Mouse (Mus musculus): ENCODE data around the gene Tatdn3. TPM values are rescaled to one million over a fixed set of nuclear protein-coding genes. Genes with fewer than 3 reads are reported as not detected.

Tatdn3 gene
- total RNA-seq (2021): 10 to 100 TPM; 30.0 to 42.1 TPM
- long read RNA-seq, experiment 1, partial matches to known transcripts: 0 of 9 reads
- long read RNA-seq, experiment 1, other reads (novel, unspliced or antisense): 2 of 9 reads
- long read RNA-seq, experiment 2, partial matches to known transcripts: 1 of 14 reads
- long read RNA-seq, experiment 2, other reads (novel, unspliced or antisense): 6 of 14 reads

- peak; percentile 92 to 94 for DNase-seq (ENCODE audit: low spot score in 2 of 2)
These were observed at the start of gene Tatdn3, which contains the start of gene Nsl1 for GRCm38 (mm10) chr1:191062781-191063485. TSS of gene Tatdn3 (minus strand) at chr1:191062932. TSS of gene Nsl1 (plus strand) at chr1:191063012.

DNA sequence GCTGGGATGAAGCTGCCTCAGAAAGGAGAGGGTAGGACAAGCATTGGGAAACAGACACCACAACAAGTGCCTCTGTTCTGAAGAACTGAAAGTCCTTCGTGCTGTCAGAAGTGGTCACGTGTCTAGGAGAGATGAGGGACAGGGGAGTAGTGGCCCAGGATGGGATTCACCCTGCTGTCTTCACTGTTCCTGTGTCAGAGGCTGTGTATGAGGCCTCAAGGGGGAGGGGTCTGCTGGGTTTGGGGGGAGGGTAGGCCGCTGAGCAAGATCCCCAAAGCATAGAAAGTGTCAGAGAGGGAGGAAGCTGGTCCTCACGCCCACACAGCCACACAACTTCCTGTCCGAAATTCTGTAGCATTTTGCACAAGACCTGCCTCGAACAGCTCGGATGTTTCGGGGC is 48.4 kb upstream of the Tatdn3 start:
- DNase-seq (ENCODE audit: low spot score in 2 of 2): no peak

GRCm38 (mm10) chr1:191109907-191110306 is 47.2 kb upstream of the Tatdn3 start:
- no peak for DNase-seq (ENCODE audit: low spot score in 2 of 2)

- DNase-seq (ENCODE audit: low spot score in 2 of 2): no peak
These were observed 44.6 kb upstream of the Tatdn3 start for GRCm38 (mm10) chr1:191107306-191107705.

GRCm38 (mm10) chr1:191105246-191105645 is 42.5 kb upstream of the Tatdn3 start:
- DNase-seq (ENCODE audit: low spot score in 2 of 2): no peak

- no peak for DNase-seq (ENCODE audit: low spot score in 2 of 2)
These were observed 40.1 kb upstream of the Tatdn3 start for GRCm38 (mm10) chr1:191102730-191103370.

GRCm38 (mm10) chr1:191099772-191100291 is 37.1 kb upstream of the Tatdn3 start:
- DNase-seq (ENCODE audit: low spot score in 2 of 2): no peak

GRCm38 (mm10) chr1:191099114-191099513 is 36.4 kb upstream of the Tatdn3 start:
- DNase-seq (ENCODE audit: low spot score in 2 of 2): no peak

GRCm38 (mm10) chr1:191097802-191098747 is 35.3 kb upstream of the Tatdn3 start, which contains the start of gene Batf3:
TSS of gene Batf3 (plus strand) at chr1:191097847.
- DNase-seq (ENCODE audit: low spot score in 2 of 2): no peak

DNA sequence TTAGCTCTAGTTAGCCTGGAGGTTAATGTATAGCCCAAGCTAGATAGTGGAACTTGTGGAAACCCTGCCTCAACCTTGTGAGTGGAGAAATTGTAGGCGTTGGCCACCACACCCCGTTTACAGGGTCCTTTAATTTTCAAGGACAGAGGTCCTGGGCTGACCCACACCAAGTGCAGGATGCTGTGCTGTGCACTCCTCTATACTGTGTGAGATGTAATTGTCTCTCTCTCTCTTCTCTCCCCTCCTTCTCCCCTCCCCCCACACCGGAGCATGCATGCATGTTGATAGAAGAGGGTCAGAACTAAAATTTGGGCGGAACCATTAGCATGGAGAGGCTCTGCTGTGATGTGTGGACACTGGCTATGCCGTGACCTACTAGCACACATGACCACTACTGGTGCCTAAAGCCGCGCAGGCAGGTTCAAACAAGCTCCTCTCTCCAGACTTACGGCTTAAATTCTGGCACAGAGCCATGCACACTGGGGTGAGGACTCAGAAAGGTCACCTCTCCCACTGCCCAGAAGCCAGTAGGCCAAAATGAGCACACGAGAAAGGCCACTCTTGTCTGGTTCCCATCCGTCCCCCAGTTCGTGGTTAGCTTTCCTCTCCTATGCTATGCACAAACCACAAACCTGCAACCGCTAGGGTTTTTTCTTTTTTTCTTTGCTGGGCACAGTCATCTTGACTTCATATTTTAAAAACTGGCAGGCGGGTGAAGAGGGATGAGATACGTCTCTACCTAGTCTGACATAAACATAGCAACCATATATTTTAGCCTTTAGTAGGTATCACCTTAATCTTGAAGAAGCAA is 34.3 kb upstream of the Tatdn3 start:
- no peak for DNase-seq (ENCODE audit: low spot score in 2 of 2)

DNA sequence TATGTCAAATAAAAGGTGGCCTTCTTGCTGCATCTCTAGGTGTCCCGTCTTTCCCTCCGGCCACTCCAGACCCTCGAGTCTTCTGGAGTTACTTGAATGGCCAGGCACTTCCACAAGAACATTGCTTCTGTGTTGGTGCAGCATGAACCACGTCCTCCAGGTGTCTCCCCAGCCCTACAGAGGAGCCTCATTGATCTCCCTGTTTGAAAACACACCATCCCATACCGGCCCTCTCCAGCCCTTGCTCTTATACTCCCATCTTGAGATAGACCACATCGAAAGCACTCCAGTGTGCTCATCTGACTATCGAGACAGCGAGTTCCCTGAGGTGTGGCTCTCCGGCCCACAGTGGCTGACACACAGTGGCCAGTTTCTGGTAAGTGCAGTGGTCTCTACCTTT is 32.3 kb upstream of the Tatdn3 start:
- no peak for DNase-seq (ENCODE audit: low spot score in 2 of 2)

GRCm38 (mm10) chr1:191093578-191093977 is 30.8 kb upstream of the Tatdn3 start:
- no peak for DNase-seq (ENCODE audit: low spot score in 2 of 2)

DNA sequence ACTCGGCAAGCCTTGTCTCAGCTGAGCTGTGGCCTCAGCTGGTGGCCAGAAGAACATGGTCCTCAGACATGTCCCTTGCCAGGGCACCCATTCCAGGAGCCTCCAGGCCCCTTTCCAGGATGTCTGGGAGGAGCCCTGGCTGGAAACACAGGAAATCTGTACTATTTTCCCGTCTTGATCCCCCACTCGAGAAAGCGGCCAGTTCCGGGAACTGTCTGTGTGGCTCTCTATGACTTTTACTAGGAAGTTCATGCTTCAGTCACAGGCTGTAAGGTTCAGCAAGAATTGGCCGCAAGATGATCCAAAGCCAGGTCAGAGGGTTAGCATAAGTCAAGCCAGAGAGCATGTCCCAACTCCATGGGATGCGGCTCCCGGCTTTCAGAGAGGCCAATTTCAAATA is 29.3 kb upstream of the Tatdn3 start:
- DNase-seq (ENCODE audit: low spot score in 2 of 2): no peak

DNA sequence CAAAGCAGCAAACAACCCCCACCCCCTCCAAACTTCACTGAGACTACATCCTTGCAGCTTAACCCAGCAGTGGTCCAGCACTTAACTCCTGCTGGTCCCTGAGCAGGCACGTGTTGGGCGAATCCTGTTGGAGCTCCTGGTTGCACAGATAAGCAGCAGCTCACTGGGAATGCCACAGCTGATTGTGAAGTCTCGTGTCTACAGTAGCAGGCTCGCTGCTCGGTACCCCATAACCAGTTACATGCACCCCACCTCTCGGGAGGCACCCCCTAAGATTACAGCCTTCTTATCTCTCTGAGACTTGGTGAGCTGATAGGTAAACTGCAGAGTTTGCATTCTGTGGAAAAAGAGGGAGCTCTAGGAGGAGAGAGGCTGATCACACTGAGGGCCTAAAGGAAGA is 26.6 kb upstream of the Tatdn3 start:
- DNase-seq (ENCODE audit: low spot score in 2 of 2): no peak

GRCm38 (mm10) chr1:191087955-191088354 is 25.2 kb upstream of the Tatdn3 start:
- DNase-seq (ENCODE audit: low spot score in 2 of 2): no peak

DNA sequence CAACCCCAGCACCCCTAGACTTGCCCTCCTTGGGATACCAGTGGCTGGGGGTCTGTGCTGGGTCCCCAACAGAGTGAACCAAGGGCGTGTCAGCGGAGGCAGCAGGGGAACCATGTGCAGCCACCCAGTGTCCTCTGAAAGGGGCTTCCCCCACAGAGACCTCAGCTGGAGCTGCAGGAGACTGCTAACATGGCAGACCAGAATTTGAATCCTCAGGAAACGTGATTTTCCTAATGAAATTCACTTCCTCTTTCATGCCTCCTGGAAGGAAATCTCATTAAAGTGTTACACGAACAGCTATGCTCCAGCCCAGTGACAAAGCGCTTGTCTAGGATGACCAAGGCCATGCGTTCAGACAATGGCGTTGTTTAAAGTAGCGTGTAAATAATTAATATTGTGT is 24.2 kb upstream of the Tatdn3 start:
- no peak for DNase-seq (ENCODE audit: low spot score in 2 of 2)

DNA sequence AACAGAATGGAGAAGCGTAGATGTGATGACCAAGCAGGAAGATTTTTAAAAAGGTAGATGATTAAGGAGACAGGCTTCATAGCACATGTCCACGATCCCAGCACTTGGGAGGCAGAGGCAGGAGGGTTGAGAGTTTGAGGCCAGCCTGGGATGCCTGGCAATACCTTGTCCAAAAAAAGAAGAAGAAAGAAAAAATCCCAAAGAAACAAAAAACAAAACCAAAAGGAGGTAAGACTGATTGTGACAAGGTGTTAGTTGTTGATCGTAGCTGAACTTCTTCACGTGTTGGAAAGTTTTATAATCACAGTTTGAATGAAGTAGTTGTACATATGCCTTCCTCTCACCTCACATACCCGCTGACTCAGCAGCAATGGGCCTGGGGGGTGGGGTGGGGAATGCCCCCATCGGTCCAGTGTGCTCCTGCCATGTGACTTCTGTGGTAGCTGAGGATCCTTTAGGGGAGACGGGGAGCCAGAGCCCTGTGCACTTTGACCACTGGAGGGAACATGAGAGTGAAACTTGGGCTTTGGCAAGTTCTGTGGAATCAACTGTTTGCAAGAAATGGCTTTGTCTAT is 23.7 kb upstream of the Tatdn3 start:
- DNase-seq (ENCODE audit: low spot score in 2 of 2): no peak

- no peak for DNase-seq (ENCODE audit: low spot score in 2 of 2)
These were observed 22.9 kb upstream of the Tatdn3 start for GRCm38 (mm10) chr1:191085597-191085996.

GRCm38 (mm10) chr1:191084951-191085559 is 22.3 kb upstream of the Tatdn3 start:
- peak; percentile 58 to 62 for DNase-seq (ENCODE audit: low spot score in 2 of 2)

All from layer of hippocampus, postnatal 14 days (tissue).